Mouse (Mus musculus) intestine, postnatal 0 days (tissue): ENCODE data around the gene Olfr66. TPM values are rescaled to one million over a fixed set of nuclear protein-coding genes. Genes with fewer than 3 reads are reported as not detected.
A peak's percentile ranks its signal among the peaks of the same experiment; 100 is the strongest.

Source experiments
- ATAC-seq: fragments of 200-750 bp; cut with Nextera tagmentation; 2 replicates; pipeline ENCODE4 v1.8.0; 2017; ENCODE audit warnings: mild to moderate bottlenecking, moderate TSS enrichment, moderate library complexity
- H3K27ac ChIP-seq: fragments of 300-500 bp; sonication (generic); 2 replicates; pipeline ENCODE4 v1.5.1; 2014; ENCODE audit warnings: mild to moderate bottlenecking, low read depth, low read length, moderate library complexity
- H3K27me3 ChIP-seq: fragments of 300-500 bp; sonication (generic); replicated peaks from 2 replicates; pipeline ENCODE4 v1.6.1; 2014; ENCODE audit warnings: low read length, mixed read lengths; ENCODE audit not compliant: control insufficient read depth, insufficient read depth
- H3K36me3 ChIP-seq: fragments of 300-500 bp; sonication (generic); 2 replicates; pipeline ENCODE4 v1.6.1; 2014; ENCODE audit warnings: mild to moderate bottlenecking, moderate library complexity; ENCODE audit not compliant: control insufficient read depth, insufficient read depth
- H3K4me1 ChIP-seq: fragments of 300-500 bp; sonication (generic); replicated peaks from 2 replicates; pipeline ENCODE4 v1.6.1; 2014; ENCODE audit warnings: antibody characterized with exemption, low read length, mixed read lengths; ENCODE audit not compliant: control insufficient read depth, insufficient read depth
- H3K4me2 ChIP-seq: fragments of 300-500 bp; sonication (generic); replicated peaks from 2 replicates; pipeline ENCODE4 v1.6.1; 2014; ENCODE audit warnings: low read depth, mild to moderate bottlenecking, moderate library complexity
- H3K4me3 ChIP-seq: fragments of 300-500 bp; sonication (generic); 2 replicates; pipeline ENCODE4 v1.5.1; 2014; ENCODE audit warnings: low read depth, low read length
- H3K9ac ChIP-seq: fragments of 300-500 bp; sonication (generic); 2 replicates; pipeline ENCODE4 v1.6.1; 2014; ENCODE audit warnings: mild to moderate bottlenecking, low read depth, low read length
- H3K9me3 ChIP-seq: fragments of 300-500 bp; sonication (generic); 2 replicates; pipeline ENCODE4 v1.6.1; 2016; ENCODE audit warnings: mixed run types; ENCODE audit not compliant: control insufficient read depth
- CTCF ChIP-seq: sonication (generic); IDR thresholded peaks from 2 replicates; pipeline ENCODE4 v1.5.1; 2016; ENCODE audit warnings: low read depth, mild to moderate bottlenecking, control low read depth, antibody characterized with exemption, moderate library complexity
- WGBS: fragments of 180-500 bp; shearing (Covaris S2); extraction: QIAGEN DNeasy Blood & Tissue Kit; methylation state at CpG from one replicate; pipeline ENCODE4 v1.1.7; 2014; 5-methylcytosine and 5-hydroxymethylcytosine counted together
- polyA plus RNA-seq: library from polyadenylated mRNA; unstranded; fragments of >200 nt; fragmentation: Nextera tagmentation; extraction: Ambion mirVana; gene quantifications from 2 replicates; pipeline ENCODE4 v1.2.1, GENCODE M21; 2015

The Olfr66 gene
- polyA plus RNA-seq, 1 experiment from 2014 or later = not detected

GRCm38 (mm10) chr7:103860855-103861254 lies 25.2 kb downstream of the Olfr66 start:
- Histone ChIP-seq H3K9me3 (no peaks in the 10 kb centered on the region), H3K27ac (no peak overlapping the region), H3K9ac (no peak overlapping the region), H3K4me2 (no peak overlapping the region), H3K4me1 (no peaks in the 10 kb centered on the region), H3K4me3 (no peak overlapping the region), H3K36me3 (no peaks in the 10 kb centered on the region), H3K27me3 (no peaks in the 10 kb centered on the region)
- TF ChIP-seq CTCF = no peak
- ATAC-seq = peak; percentile 69; the same call in 1 of the 2 replicates
- 41% methylated on average over 1 of the region's 1 CpGs for WGBS

GRCm38 (mm10) chr7:103859076-103859475 lies 27.0 kb downstream of the Olfr66 start:
- 40% methylated on average over 2 of the region's 2 CpGs for WGBS
- no peak for TF ChIP-seq CTCF
- Histone ChIP-seq H3K36me3 (no peaks in the 10 kb centered on the region), H3K27me3 (no peaks in the 10 kb centered on the region), H3K9me3 (no peaks in the 10 kb centered on the region), H3K4me1 (no peaks in the 10 kb centered on the region), H3K9ac (no peak overlapping the region), H3K4me2 (no peak overlapping the region), H3K27ac (no peak overlapping the region), H3K4me3 (no peak overlapping the region)
- ATAC-seq = no peak

- Histone ChIP-seq H3K9ac (no peak overlapping the region), H3K9me3 (no peaks in the 10 kb centered on the region), H3K4me2 (no peak overlapping the region), H3K36me3 (no peaks in the 10 kb centered on the region), H3K27me3 (no peaks in the 10 kb centered on the region), H3K4me3 (no peak overlapping the region), H3K27ac (no peak overlapping the region), H3K4me1 (no peaks in the 10 kb centered on the region)
- 61% methylated on average over 1 of the region's 1 CpGs for WGBS
- no peak for TF ChIP-seq CTCF
- ATAC-seq = no peak
These were observed 31.4 kb downstream of the Olfr66 start for GRCm38 (mm10) chr7:103854669-103855068.

- Histone ChIP-seq H3K9me3 (no peaks in the 10 kb centered on the region), H3K27me3 (no peaks in the 10 kb centered on the region), H3K9ac (no peak within 1 kb of the TSS), H3K4me3 (no peak within 1 kb of the TSS), H3K4me2 (no peak within 1 kb of the TSS), H3K36me3 (no peaks in the 10 kb centered on the region), H3K4me1 (no peaks in the 10 kb centered on the region), H3K27ac (no peak within 1 kb of the TSS)
- no peak for ATAC-seq
- 59% methylated on average over 2 of the region's 2 CpGs for WGBS
- TF ChIP-seq CTCF = no peak
These were observed 33.0 kb downstream of the Olfr66 start, which contains the start of gene Hbb-y for GRCm38 (mm10) chr7:103853090-103853489. Hbb-y (minus strand) TSS chr7:103853216.

GRCm38 (mm10) chr7:103844525-103845325 lies 41.3 kb downstream of the Olfr66 start:
- no peak overlapping the region for H3K27ac ChIP-seq
- H3K27me3 ChIP-seq = no peaks in the 10 kb centered on the region
- WGBS = 33% methylated on average over 2 of the region's 2 CpGs
- no peaks in the 10 kb centered on the region for H3K9me3 ChIP-seq
- no peak overlapping the region for H3K4me3 ChIP-seq
- no peak for TF ChIP-seq CTCF
- H3K4me2 ChIP-seq = no peak overlapping the region
- no peak overlapping the region for H3K9ac ChIP-seq
- H3K36me3 ChIP-seq = no peaks in the 10 kb centered on the region
- no peaks in the 10 kb centered on the region for H3K4me1 ChIP-seq
- ATAC-seq = no peak

- WGBS = 63% methylated on average over 2 of the region's 2 CpGs
- ATAC-seq = no peak
- no peak for TF ChIP-seq CTCF
- H3K27ac ChIP-seq = no peak within 1 kb of the TSS
- no peaks in the 10 kb centered on the region for H3K36me3 ChIP-seq
- H3K4me3 ChIP-seq = no peak within 1 kb of the TSS
- no peaks in the 10 kb centered on the region for H3K9me3 ChIP-seq
- H3K27me3 ChIP-seq = no peaks in the 10 kb centered on the region
- H3K4me2 ChIP-seq = no peak within 1 kb of the TSS
- H3K9ac ChIP-seq = no peak within 1 kb of the TSS
- H3K4me1 ChIP-seq = no peaks in the 10 kb centered on the region
These were observed 43.0 kb downstream of the Olfr66 start, which contains the start of gene Hbb-bh1 for GRCm38 (mm10) chr7:103843034-103843433. Hbb-bh1 (minus strand) TSS chr7:103843164.
